Mouse (Mus musculus): ENCODE results near the gene Nol10.
"Not testable (repeated sequence)": the region's sequence is repeated elsewhere in the genome, so short reads cannot be mapped to it uniquely, and the experiment has no call there.

Gene Nol10

DNA sequence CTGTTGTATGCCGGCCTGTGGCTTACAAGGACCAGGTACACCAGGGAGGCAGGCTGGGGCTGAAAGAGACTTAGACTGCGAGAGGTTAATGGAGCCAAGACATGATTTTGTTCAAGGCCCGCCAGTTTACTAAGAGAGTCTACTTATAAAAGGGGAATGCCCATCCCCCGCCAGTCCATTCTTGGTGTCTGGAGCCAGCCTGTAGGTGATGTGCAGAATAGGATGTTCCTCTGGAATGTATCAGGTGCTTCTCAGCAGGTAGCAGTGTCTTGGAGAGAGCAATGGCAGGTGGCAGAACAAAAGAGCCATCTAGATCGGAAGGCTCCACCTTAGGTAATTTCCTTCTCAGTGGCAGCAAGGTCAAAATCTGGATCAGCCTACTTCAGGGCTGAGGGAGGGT is 116.3 kb downstream of the Nol10 start:
- DNase-seq = not testable (repeated sequence)

DNA sequence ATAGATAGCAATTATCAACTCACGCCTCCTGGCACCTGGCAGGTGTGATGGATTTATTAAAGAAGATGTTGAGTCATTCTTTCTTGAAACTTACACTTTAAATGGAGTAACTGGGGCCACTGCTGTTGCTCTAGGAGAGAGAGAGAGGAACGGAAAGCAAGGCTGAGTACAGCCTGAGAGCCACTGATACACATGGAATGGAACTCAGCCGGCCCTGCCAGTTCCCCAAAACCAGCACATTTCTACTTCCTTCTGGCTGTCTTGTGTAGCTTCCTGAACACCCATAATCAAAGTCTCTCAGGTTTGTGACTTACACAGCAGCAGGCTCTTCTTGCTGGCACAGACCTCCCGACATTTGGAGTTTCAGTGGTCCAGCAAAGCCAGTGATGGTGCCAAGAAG is 118.5 kb downstream of the Nol10 start:
- DNase-seq = no peak

DNA sequence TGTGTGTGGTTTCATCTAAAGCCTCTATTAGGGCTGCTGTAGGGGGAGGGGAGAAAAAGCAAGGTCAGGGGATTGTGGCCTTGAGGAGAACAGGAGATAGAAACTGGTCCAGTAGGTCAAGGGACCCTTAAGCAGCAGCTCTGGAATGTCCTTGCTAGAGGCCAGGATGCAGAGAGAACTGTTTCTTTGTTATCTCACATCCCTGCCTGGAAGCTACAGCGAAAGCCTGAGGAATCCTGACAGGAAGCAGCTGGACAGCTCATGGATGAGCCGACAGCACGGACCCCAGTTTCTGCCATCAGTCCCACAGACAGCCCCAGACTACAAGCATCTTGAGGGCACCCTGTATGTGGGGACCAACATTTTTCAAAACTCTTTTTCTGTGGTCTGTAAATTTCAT is 120.1 kb downstream of the Nol10 start:
- DNase-seq = no peak

DNA sequence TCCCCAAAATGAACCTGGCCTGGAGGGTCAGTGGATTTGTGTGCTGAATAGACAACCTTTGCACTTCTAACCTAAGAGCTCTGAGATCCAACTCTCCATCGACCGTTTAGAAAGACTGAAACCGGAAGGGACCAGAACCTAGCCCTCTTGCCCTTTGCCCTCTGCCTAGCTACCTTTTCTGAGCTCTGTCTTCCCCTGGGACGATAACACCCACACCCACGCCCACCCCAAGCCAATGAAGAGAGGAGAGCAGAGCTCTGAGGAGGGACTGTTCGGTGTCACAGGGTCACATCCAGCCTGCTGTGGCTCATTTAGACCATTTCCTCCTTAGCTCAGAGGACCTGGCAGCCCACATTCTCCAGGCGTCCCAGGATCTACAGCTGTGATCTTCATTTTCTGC is 121.6 kb downstream of the Nol10 start:
- DNase-seq = no peak

DNA sequence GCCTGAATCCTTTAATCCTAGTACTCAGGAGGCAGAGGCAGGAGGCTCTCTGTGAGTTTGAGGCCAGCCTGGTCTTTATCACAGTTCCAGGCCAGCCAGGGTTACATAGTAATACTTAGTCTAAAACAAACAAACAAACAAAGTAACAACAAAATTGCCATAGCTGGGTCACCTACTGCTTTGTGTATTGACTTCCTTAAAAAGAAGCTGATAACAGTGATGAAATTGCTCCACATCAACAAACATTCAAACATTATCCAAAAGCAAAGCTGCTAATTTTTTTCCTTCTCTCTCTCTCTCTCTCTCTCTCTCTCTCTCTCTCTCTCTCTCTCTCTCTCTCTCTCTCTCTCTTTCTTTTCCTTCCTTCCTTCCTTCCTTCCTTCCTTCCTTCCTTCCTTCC is 122.3 kb downstream of the Nol10 start:
- DNase-seq = not testable (repeated sequence)

DNA sequence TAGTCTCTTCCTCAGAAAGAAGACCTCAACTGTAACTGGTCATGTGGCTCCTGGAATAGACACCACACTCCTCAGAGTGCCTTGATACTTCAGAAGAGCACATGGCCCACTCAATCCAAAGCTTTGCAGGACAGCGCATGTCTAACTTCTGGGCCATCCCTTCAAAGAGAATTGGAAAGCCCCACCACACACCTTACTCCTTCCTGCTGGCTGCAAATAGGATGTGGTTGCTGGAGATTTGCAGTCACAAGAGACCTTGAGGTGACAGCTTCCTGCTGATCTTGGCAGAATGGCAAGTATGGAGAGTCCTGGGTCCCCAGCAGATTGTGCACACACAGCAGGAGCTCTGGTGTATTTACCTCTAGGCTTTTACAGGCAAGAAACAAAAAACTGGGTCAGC is 123.1 kb downstream of the Nol10 start:
- DNase-seq = no peak

- no peak for DNase-seq
These were observed 124.9 kb downstream of the Nol10 start for GRCm38 (mm10) chr12:17473128-17473527.

- no peak for DNase-seq
These were observed 125.6 kb downstream of the Nol10 start for GRCm38 (mm10) chr12:17473862-17474261.

- DNase-seq = no peak
These were observed 126.4 kb downstream of the Nol10 start for GRCm38 (mm10) chr12:17474681-17475080.

DNA sequence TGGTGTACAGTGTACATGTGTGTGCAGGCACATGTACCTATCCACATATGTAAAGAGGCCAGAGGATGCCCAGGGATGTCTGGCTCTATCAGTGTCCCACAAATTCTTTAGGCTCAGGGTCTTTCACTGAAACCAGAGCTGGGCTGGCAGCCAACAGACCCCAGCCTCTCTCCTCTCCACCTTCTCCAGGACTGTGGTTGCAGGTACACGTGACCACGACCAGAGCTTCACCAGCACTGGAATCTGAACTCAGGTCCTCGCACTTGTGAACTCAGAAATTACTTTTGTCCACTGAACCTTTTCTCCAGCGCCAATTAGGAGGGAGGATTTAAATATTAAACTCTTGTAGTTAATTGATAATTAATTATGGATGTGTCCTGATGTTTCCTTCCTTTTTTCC is 126.9 kb downstream of the Nol10 start:
- no peak for DNase-seq

- DNase-seq = no peak
These were observed 129.9 kb downstream of the Nol10 start for GRCm38 (mm10) chr12:17478196-17478595.

DNA sequence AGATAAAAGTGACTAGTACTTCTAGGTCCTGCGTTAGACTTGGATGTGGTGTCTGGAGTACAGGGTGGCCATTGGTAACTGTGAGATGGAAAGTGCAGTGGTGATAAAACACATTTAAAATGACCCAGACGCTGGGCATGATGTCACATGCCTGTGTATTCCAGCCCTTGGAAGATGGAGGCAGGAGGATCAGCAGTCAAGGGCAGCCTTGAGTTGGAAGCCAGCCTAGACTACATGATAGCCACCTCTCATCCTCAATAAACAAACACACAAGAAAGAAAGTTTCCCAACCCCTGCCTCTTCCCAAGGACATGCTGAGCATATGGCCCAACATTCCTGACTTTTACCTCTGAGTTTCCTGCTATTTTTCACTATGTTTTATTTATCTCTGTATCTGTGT is 130.6 kb downstream of the Nol10 start:
- no peak for DNase-seq

All from cerebellum, adult 8-10 months (tissue).